Mouse (Mus musculus): ENCODE results near the gene Nr2c1. TPM values are rescaled to one million over a fixed set of nuclear protein-coding genes. Genes with fewer than 3 reads are reported as not detected.

Nr2c1 gene
- polyA plus RNA-seq, 1 experiment from 2014 or later = 8.6 TPM

GRCm38 (mm10) chr10:94115893-94116599 is 31.8 kb upstream of the Nr2c1 start:
- Histone ChIP-seq H3K9me3 (ENCODE audit: control insufficient read depth, low read length) (no peaks in the 10 kb centered on the region), H3K36me3 (ENCODE audit: control insufficient read depth, insufficient read depth, low read length) (no peaks in the 10 kb centered on the region), H3K4me2 (ENCODE audit: low read length) (no peak overlapping the region), H3K4me3 (replicated peaks; ENCODE audit: low read depth, low read length) (no peak overlapping the region), H3K27ac (replicated peaks; ENCODE audit: low read depth, low read length) (no peak overlapping the region), H3K9ac (replicated peaks; ENCODE audit: low read length) (no peak overlapping the region), H3K4me1 (ENCODE audit: control insufficient read depth, insufficient read depth, low read length) (no peaks in the 10 kb centered on the region), H3K27me3 (ENCODE audit: control insufficient read depth, insufficient read depth, low read length) (no peaks in the 10 kb centered on the region)
- ATAC-seq (ENCODE audit: low FRiP score, low TSS enrichment) (peak; percentile 77; the same call in 1 of the 2 replicates), DNase-seq (peak; percentile 94)
- WGBS = 43% methylated on average over 6 of the region's 6 CpGs

GRCm38 (mm10) chr10:94116781-94117340 is 31.0 kb upstream of the Nr2c1 start:
- no peaks in the 10 kb centered on the region for H3K36me3 ChIP-seq (ENCODE audit: control insufficient read depth, insufficient read depth, low read length)
- H3K27me3 ChIP-seq (ENCODE audit: control insufficient read depth, insufficient read depth, low read length) = no peaks in the 10 kb centered on the region
- no peak for ATAC-seq (ENCODE audit: low FRiP score, low TSS enrichment)
- no peak overlapping the region for H3K27ac ChIP-seq (replicated peaks; ENCODE audit: low read depth, low read length)
- H3K4me2 ChIP-seq (ENCODE audit: low read length) = no peak overlapping the region
- WGBS = 75% methylated on average over 12 of the region's 12 CpGs
- no peaks in the 10 kb centered on the region for H3K4me1 ChIP-seq (ENCODE audit: control insufficient read depth, insufficient read depth, low read length)
- DNase-seq = no peak
- H3K4me3 ChIP-seq (replicated peaks; ENCODE audit: low read depth, low read length) = no peak overlapping the region
- no peaks in the 10 kb centered on the region for H3K9me3 ChIP-seq (ENCODE audit: control insufficient read depth, low read length)
- no peak overlapping the region for H3K9ac ChIP-seq (replicated peaks; ENCODE audit: low read length)

GRCm38 (mm10) chr10:94117916-94118315 is 29.9 kb upstream of the Nr2c1 start:
- 90% methylated on average over 3 of the region's 3 CpGs for WGBS
- ATAC-seq (ENCODE audit: low FRiP score, low TSS enrichment) = no peak
- no peak overlapping the region for H3K4me2 ChIP-seq (ENCODE audit: low read length)

GRCm38 (mm10) chr10:94118993-94119392 is 28.8 kb upstream of the Nr2c1 start:
- H3K27ac ChIP-seq (replicated peaks; ENCODE audit: low read depth, low read length) = no peak overlapping the region
- H3K9me3 ChIP-seq (ENCODE audit: control insufficient read depth, low read length) = no peaks in the 10 kb centered on the region
- H3K4me2 ChIP-seq (ENCODE audit: low read length) = no peak overlapping the region
- no peaks in the 10 kb centered on the region for H3K27me3 ChIP-seq (ENCODE audit: control insufficient read depth, insufficient read depth, low read length)
- no peak overlapping the region for H3K4me3 ChIP-seq (replicated peaks; ENCODE audit: low read depth, low read length)
- ATAC-seq (ENCODE audit: low FRiP score, low TSS enrichment) (no peak), DNase-seq (no peak)
- H3K9ac ChIP-seq (replicated peaks; ENCODE audit: low read length) = no peak overlapping the region
- 95% methylated on average over 7 of the region's 7 CpGs for WGBS
- no peaks in the 10 kb centered on the region for H3K36me3 ChIP-seq (ENCODE audit: control insufficient read depth, insufficient read depth, low read length)
- H3K4me1 ChIP-seq (ENCODE audit: control insufficient read depth, insufficient read depth, low read length) = no peaks in the 10 kb centered on the region

More at GRCm38 (mm10) chr10:94117916-94118315, 29.9 kb upstream of the Nr2c1 start:
- no peak overlapping the region for H3K9ac ChIP-seq (replicated peaks; ENCODE audit: low read length)
- no peak overlapping the region for H3K4me3 ChIP-seq (replicated peaks; ENCODE audit: low read depth, low read length)
- no peaks in the 10 kb centered on the region for H3K36me3 ChIP-seq (ENCODE audit: control insufficient read depth, insufficient read depth, low read length)
- H3K4me1 ChIP-seq (ENCODE audit: control insufficient read depth, insufficient read depth, low read length) = no peaks in the 10 kb centered on the region
- no peak for DNase-seq
- H3K27ac ChIP-seq (replicated peaks; ENCODE audit: low read depth, low read length) = no peak overlapping the region
- no peaks in the 10 kb centered on the region for H3K9me3 ChIP-seq (ENCODE audit: control insufficient read depth, low read length)
- no peaks in the 10 kb centered on the region for H3K27me3 ChIP-seq (ENCODE audit: control insufficient read depth, insufficient read depth, low read length)

GRCm38 (mm10) chr10:94120676-94121075 is 27.1 kb upstream of the Nr2c1 start:
- DNase-seq = no peak
- 88% methylated on average over 9 of the region's 9 CpGs for WGBS
- H3K9me3 ChIP-seq (ENCODE audit: control insufficient read depth, low read length) = no peaks in the 10 kb centered on the region
- no peak for ATAC-seq (ENCODE audit: low FRiP score, low TSS enrichment)
- no peak overlapping the region for H3K27ac ChIP-seq (replicated peaks; ENCODE audit: low read depth, low read length)
- no peak overlapping the region for H3K4me3 ChIP-seq (replicated peaks; ENCODE audit: low read depth, low read length)
- no peaks in the 10 kb centered on the region for H3K36me3 ChIP-seq (ENCODE audit: control insufficient read depth, insufficient read depth, low read length)
- no peak overlapping the region for H3K9ac ChIP-seq (replicated peaks; ENCODE audit: low read length)
- H3K4me1 ChIP-seq (ENCODE audit: control insufficient read depth, insufficient read depth, low read length) = no peaks in the 10 kb centered on the region
- no peaks in the 10 kb centered on the region for H3K27me3 ChIP-seq (ENCODE audit: control insufficient read depth, insufficient read depth, low read length)
- no peak overlapping the region for H3K4me2 ChIP-seq (ENCODE audit: low read length)

GRCm38 (mm10) chr10:94122595-94122994 is 25.2 kb upstream of the Nr2c1 start:
- 93% methylated on average over 7 of the region's 7 CpGs for WGBS
- no peak overlapping the region for H3K4me2 ChIP-seq (ENCODE audit: low read length)
- no peak overlapping the region for H3K9ac ChIP-seq (replicated peaks; ENCODE audit: low read length)
- no peaks in the 10 kb centered on the region for H3K9me3 ChIP-seq (ENCODE audit: control insufficient read depth, low read length)
- ATAC-seq (ENCODE audit: low FRiP score, low TSS enrichment) = no peak
- H3K4me3 ChIP-seq (replicated peaks; ENCODE audit: low read depth, low read length) = no peak overlapping the region
- H3K27me3 ChIP-seq (ENCODE audit: control insufficient read depth, insufficient read depth, low read length) = no peaks in the 10 kb centered on the region
- H3K27ac ChIP-seq (replicated peaks; ENCODE audit: low read depth, low read length) = no peak overlapping the region
- no peaks in the 10 kb centered on the region for H3K36me3 ChIP-seq (ENCODE audit: control insufficient read depth, insufficient read depth, low read length)
- H3K4me1 ChIP-seq (ENCODE audit: control insufficient read depth, insufficient read depth, low read length) = no peaks in the 10 kb centered on the region
- no peak for DNase-seq

GRCm38 (mm10) chr10:94123581-94123980 is 24.2 kb upstream of the Nr2c1 start:
- Histone ChIP-seq H3K27me3 (ENCODE audit: control insufficient read depth, insufficient read depth, low read length) (no peaks in the 10 kb centered on the region), H3K4me1 (ENCODE audit: control insufficient read depth, insufficient read depth, low read length) (no peaks in the 10 kb centered on the region), H3K36me3 (ENCODE audit: control insufficient read depth, insufficient read depth, low read length) (no peaks in the 10 kb centered on the region), H3K4me2 (ENCODE audit: low read length) (no peak overlapping the region), H3K4me3 (replicated peaks; ENCODE audit: low read depth, low read length) (no peak overlapping the region), H3K9ac (replicated peaks; ENCODE audit: low read length) (no peak overlapping the region), H3K27ac (replicated peaks; ENCODE audit: low read depth, low read length) (no peak overlapping the region), H3K9me3 (ENCODE audit: control insufficient read depth, low read length) (no peaks in the 10 kb centered on the region)
- ATAC-seq (ENCODE audit: low FRiP score, low TSS enrichment) (no peak), DNase-seq (no peak)
- 73% methylated on average over 5 of the region's 5 CpGs for WGBS

- Histone ChIP-seq H3K4me3 (replicated peaks; ENCODE audit: low read depth, low read length) (no peak overlapping the region), H3K4me2 (ENCODE audit: low read length) (no peak overlapping the region), H3K9ac (replicated peaks; ENCODE audit: low read length) (no peak overlapping the region), H3K36me3 (ENCODE audit: control insufficient read depth, insufficient read depth, low read length) (no peaks in the 10 kb centered on the region), H3K27me3 (ENCODE audit: control insufficient read depth, insufficient read depth, low read length) (no peaks in the 10 kb centered on the region), H3K27ac (replicated peaks; ENCODE audit: low read depth, low read length) (no peak overlapping the region), H3K4me1 (ENCODE audit: control insufficient read depth, insufficient read depth, low read length) (no peaks in the 10 kb centered on the region), H3K9me3 (ENCODE audit: control insufficient read depth, low read length) (no peaks in the 10 kb centered on the region)
- WGBS = 79% methylated on average over 5 of the region's 5 CpGs
- no peak for ATAC-seq (ENCODE audit: low FRiP score, low TSS enrichment)
- DNase-seq = peak; percentile 17
These were observed 23.4 kb upstream of the Nr2c1 start for GRCm38 (mm10) chr10:94124376-94124775.

- Histone ChIP-seq H3K27ac (replicated peaks; ENCODE audit: low read depth, low read length) (peak overlapping the region; percentile 33; the same call in 1 of the 2 replicates), H3K4me1 (ENCODE audit: control insufficient read depth, insufficient read depth, low read length) (peaks cover 3% of the 10 kb centered on the region; the same call in 1 of the 2 replicates), H3K9me3 (ENCODE audit: control insufficient read depth, low read length) (no peaks in the 10 kb centered on the region), H3K27me3 (ENCODE audit: control insufficient read depth, insufficient read depth, low read length) (no peaks in the 10 kb centered on the region), H3K4me2 (ENCODE audit: low read length) (no peak overlapping the region), H3K36me3 (ENCODE audit: control insufficient read depth, insufficient read depth, low read length) (no peaks in the 10 kb centered on the region), H3K9ac (replicated peaks; ENCODE audit: low read length) (no peak overlapping the region), H3K4me3 (replicated peaks; ENCODE audit: low read depth, low read length) (no peak overlapping the region)
- DNase-seq (peak; percentile 76), ATAC-seq (ENCODE audit: low FRiP score, low TSS enrichment) (peak; percentile 66; the same call in 1 of the 2 replicates)
- 34% methylated on average over 9 of the region's 9 CpGs for WGBS
These were observed 18.1 kb upstream of the Nr2c1 start for GRCm38 (mm10) chr10:94129680-94130119.

All from midbrain, embryonic 14.5 days (tissue).